Comparison of ENCODE assay signal across 8 mouse cellular contexts in the genomic region with DNA sequence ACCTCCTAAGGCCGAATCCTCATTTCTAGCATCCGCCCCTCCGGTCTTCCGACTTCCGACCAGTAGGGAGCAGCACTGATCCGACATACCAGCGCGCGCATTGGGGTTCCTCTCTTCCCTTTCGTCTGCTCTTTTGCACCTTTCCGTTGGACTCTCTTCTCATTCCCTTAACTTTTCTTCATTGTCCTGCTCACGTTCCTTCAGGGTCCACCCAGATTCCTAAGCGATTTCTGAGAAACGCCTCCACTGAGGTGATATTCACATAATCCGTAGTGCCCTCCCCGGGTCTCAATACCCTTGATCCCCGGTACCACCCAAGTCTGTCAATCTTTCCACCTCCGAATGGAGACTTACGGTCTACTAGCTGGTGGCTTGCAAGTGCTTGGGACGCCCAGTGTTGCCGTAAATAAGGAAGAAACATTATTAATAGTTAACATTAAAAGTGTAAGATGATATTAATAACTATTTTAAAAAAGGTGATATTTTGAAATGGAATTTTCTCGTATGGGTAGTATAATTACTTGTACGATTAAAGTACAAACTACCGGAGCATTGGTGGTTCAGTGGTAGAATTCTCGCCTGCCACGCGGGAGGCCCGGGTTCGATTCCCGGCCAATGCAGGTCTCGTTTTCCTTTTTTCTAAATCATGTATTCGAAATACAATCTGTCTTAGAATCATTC. TPM values are rescaled to one million over a fixed set of nuclear protein-coding genes. Genes with fewer than 3 reads are reported as not detected.
DNase-seq lines count a peak whose midpoint lies in the region; ATAC-seq lines count a peak whose summit lies in the region.

No protein-coding gene starts in this region.

- H3K9ac ChIP-seq in intestine, embryonic 14.5 days (ENCODE audit: low read length), result peak overlapping the region; percentile 66

- peaks cover 2% of the 10 kb centered on the region for H3K4me1 ChIP-seq in intestine, embryonic 14.5 days (replicated peaks; ENCODE audit: control insufficient read depth, insufficient read depth, low read length)

- DNase-seq in adrenal gland, adult 18-20 months (ENCODE audit: low spot score in 2 of 2), result peak; percentile 84 to 88
- peak; percentile 91 for DNase-seq in embryo, embryonic 11 days
- DNase-seq in gastrocnemius, postnatal 25 days, result peak; percentile 74
- DNase-seq in intestine, embryonic 14.5 days (ENCODE audit: low spot score), result peak; percentile 95
- DNase-seq in left cerebral cortex, postnatal 10 days (ENCODE audit: extremely low spot score in 1 of 2, low spot score in 2 of 2), result peak; percentile 86 to 90
- DNase-seq in right cerebral cortex, postnatal 10 days (ENCODE audit: low spot score in 2 of 2), result peak; percentile 90 to 94
- peak; percentile 91 for DNase-seq in urinary bladder, postnatal 14 days (ENCODE audit: low spot score)

- peak overlapping the region; percentile 52 for H3K4me2 ChIP-seq in intestine, embryonic 14.5 days (ENCODE audit: low read length)

- no peaks in the 10 kb centered on the region for H3K36me3 ChIP-seq in intestine, embryonic 14.5 days (ENCODE audit: control insufficient read depth, insufficient read depth, low read length)

- H3K27me3 ChIP-seq in intestine, embryonic 14.5 days (replicated peaks; ENCODE audit: control insufficient read depth, insufficient read depth, low read length), result no peaks in the 10 kb centered on the region

- WGBS in intestine, embryonic 14.5 days, result under 1% methylated on average over 32 of the region's 32 CpGs

- H3K9me3 ChIP-seq in intestine, embryonic 14.5 days (ENCODE audit: control insufficient read depth, low read length), result no peaks in the 10 kb centered on the region

- intact Hi-C loops in left cerebral cortex, postnatal 10 days (cut with DNase I), result loop anchor here (10.0 kb wide), 2 partner anchors 315 to 1725 kb away; no protein-coding TSS in a partner anchor

- peak overlapping the region; percentile 76 for H3K4me3 ChIP-seq in intestine, embryonic 14.5 days (ENCODE audit: low read depth, low read length)

- ATAC-seq in intestine, embryonic 14.5 days (replicated peaks; ENCODE audit: low FRiP score, low TSS enrichment, low read depth), result peak; percentile 86
- peak; percentile 85 for ATAC-seq in megakaryocyte progenitor cell, adult 5-6 weeks (replicated peaks; ENCODE audit: poor library complexity)

- H3K27ac ChIP-seq in intestine, embryonic 14.5 days (ENCODE audit: low read depth), result peak overlapping the region; percentile 67; the same call in 1 of the 2 replicates

RNA-seq across cellular contexts. Expression of gene Hist1h2bl, which starts 5.8 kb away (rescaled TPM):
- 10 to 100 TPM; 21.3 to 23.3 TPM for total RNA-seq in adrenal gland, adult 18-20 months (2021)
- 10 to 100 TPM; 15.1 to 26.3 TPM for total RNA-seq in gastrocnemius, postnatal 25 days (2021)
- polyA plus RNA-seq in intestine, embryonic 14.5 days (2014; fragmentation: Nextera tagmentation; extraction: Ambion mirVana), result 3.5 and 4.9 TPM in 2 replicates
- total RNA-seq in left cerebral cortex, postnatal 10 days (2021), result 10 to 100 TPM; 41.4 to 52.8 TPM
- 264 and 265 TPM in 2 replicates for total RNA-seq in megakaryocyte progenitor cell, adult 5-6 weeks (2015)
- total RNA-seq in megakaryocyte progenitor cell, adult 5-6 weeks (2017), result 396 and 423 TPM in 2 replicates

RNA-seq across cellular contexts. Expression of gene Hist1h2ai, which starts 6.1 kb away (rescaled TPM):
- 10 to 100 TPM; 21.4 to 30.6 TPM for total RNA-seq in adrenal gland, adult 18-20 months (2021)
- total RNA-seq in gastrocnemius, postnatal 25 days (2021), result 10 to 100 TPM in 1 of 2 experiments, 1 to 10 TPM in 1; 4.4 to 21.0 TPM
- 26.2 and 47.7 TPM in 2 replicates for polyA plus RNA-seq in intestine, embryonic 14.5 days (2014; fragmentation: Nextera tagmentation; extraction: Ambion mirVana)
- 10 to 100 TPM; 68.4 to 76.2 TPM for total RNA-seq in left cerebral cortex, postnatal 10 days (2021)
- total RNA-seq in megakaryocyte progenitor cell, adult 5-6 weeks (2015), result 2.0 and 5.0 TPM in 2 replicates
- total RNA-seq in megakaryocyte progenitor cell, adult 5-6 weeks (2017), result 2,894 and 3,659 TPM in 2 replicates

RNA-seq across cellular contexts. Expression of gene Hist1h3h, which starts 7.3 kb away (rescaled TPM):
- 10 to 100 TPM; 25.1 to 28.5 TPM for total RNA-seq in adrenal gland, adult 18-20 months (2021)
- 10 to 100 TPM; 10.1 to 40.0 TPM for total RNA-seq in gastrocnemius, postnatal 25 days (2021)
- 7.7 and 18.4 TPM in 2 replicates for polyA plus RNA-seq in intestine, embryonic 14.5 days (2014; fragmentation: Nextera tagmentation; extraction: Ambion mirVana)
- total RNA-seq in left cerebral cortex, postnatal 10 days (2021), result 10 to 100 TPM; 69.3 to 80.8 TPM
- 35.1 and 67.8 TPM in 2 replicates for total RNA-seq in megakaryocyte progenitor cell, adult 5-6 weeks (2015)
- total RNA-seq in megakaryocyte progenitor cell, adult 5-6 weeks (2017), result 208 and 295 TPM in 2 replicates

RNA-seq across cellular contexts. Expression of gene Hist1h2bm, which starts 11.7 kb away (rescaled TPM):
- total RNA-seq in adrenal gland, adult 18-20 months (2021), result 1 to 10 TPM; 5.2 to 5.8 TPM
- total RNA-seq in gastrocnemius, postnatal 25 days (2021), result 1 to 10 TPM; 1.1 to 5.1 TPM
- 4.0 and 5.3 TPM in 2 replicates for polyA plus RNA-seq in intestine, embryonic 14.5 days (2014; fragmentation: Nextera tagmentation; extraction: Ambion mirVana)
- total RNA-seq in left cerebral cortex, postnatal 10 days (2021), result 10 to 100 TPM; 10.1 to 13.9 TPM
- total RNA-seq in megakaryocyte progenitor cell, adult 5-6 weeks (2015), result 116 and 137 TPM in 2 replicates
- total RNA-seq in megakaryocyte progenitor cell, adult 5-6 weeks (2017), result 542 and 561 TPM in 2 replicates

RNA-seq across cellular contexts. Expression of gene Olfr1359, which starts 12.3 kb away (rescaled TPM):
- total RNA-seq in adrenal gland, adult 18-20 months (2021), result not detected
- total RNA-seq in gastrocnemius, postnatal 25 days (2021), result not detected
- polyA plus RNA-seq in intestine, embryonic 14.5 days (2014; fragmentation: Nextera tagmentation; extraction: Ambion mirVana), result not detected in 2 replicates
- not detected for total RNA-seq in left cerebral cortex, postnatal 10 days (2021)
- not detected in 2 replicates for total RNA-seq in megakaryocyte progenitor cell, adult 5-6 weeks (2015)
- not detected in 2 replicates for total RNA-seq in megakaryocyte progenitor cell, adult 5-6 weeks (2017)

Comparison
In these comparisons a context has a peak if more than half of its experiments do, and no peak if none do; other contexts are left out.
1. Peak in every context shown above with its lines: DNase-seq, ATAC-seq, H3K4me3 ChIP-seq and H3K27ac ChIP-seq.
2. RNA of gene Hist1h2bl, which starts 5.8 kb away (total RNA-seq): 264 to 423 TPM in megakaryocyte progenitor cell, adult 5-6 weeks; 41.4 to 52.8 TPM in left cerebral cortex, postnatal 10 days, 15.1 to 26.3 TPM in gastrocnemius, postnatal 25 days and 21.3 to 23.3 TPM in adrenal gland, adult 18-20 months; every median in the first group is over 4 times any median in the second.